Mouse (Mus musculus) adrenal gland, adult 2 months (tissue): ENCODE results near the gene B4galnt3. TPM values are rescaled to one million over a fixed set of nuclear protein-coding genes. Genes with fewer than 3 reads are reported as not detected.

ENCODE experiments used
- DNase-seq: peaks from one replicate; pipeline ENCODE4 v3.0.0; 2021
- polyA plus RNA-seq: library from polyadenylated mRNA; depleted of rRNA; stranded (reverse); fragments of >200 nt; gene quantifications from 2 replicates; pipeline ENCODE4 v1.2.3, GENCODE M21; 2012
- total RNA-seq, 2 experiments: library from RNA; stranded (reverse); gene quantifications; 2 replicates each; pipeline ENCODE4 v1.2.3; 2021

B4galnt3 gene
- total and polyA plus RNA-seq, 3 experiments = 4.7 to 12.6 (median 5.6) TPM

GRCm38 (mm10) chr6:120185756-120186155 is 108.6 kb downstream of the B4galnt3 start:
- no peak for DNase-seq

- no peak for DNase-seq
Observed at GRCm38 (mm10) chr6:120185012-120185730, 109.2 kb downstream of the B4galnt3 start.

GRCm38 (mm10) chr6:120183771-120184170 is 110.6 kb downstream of the B4galnt3 start:
- DNase-seq = no peak

GRCm38 (mm10) chr6:120182160-120182559 is 112.2 kb downstream of the B4galnt3 start:
- no peak for DNase-seq

- no peak for DNase-seq
Observed at GRCm38 (mm10) chr6:120180492-120180891, 113.9 kb downstream of the B4galnt3 start.

GRCm38 (mm10) chr6:120179756-120180206 is 114.6 kb downstream of the B4galnt3 start:
- no peak for DNase-seq

GRCm38 (mm10) chr6:120179044-120179755 is 115.2 kb downstream of the B4galnt3 start:
- DNase-seq = no peak

GRCm38 (mm10) chr6:120175650-120176049 is 118.7 kb downstream of the B4galnt3 start:
- no peak for DNase-seq

GRCm38 (mm10) chr6:120174602-120175115 is 119.7 kb downstream of the B4galnt3 start:
- DNase-seq = no peak

- DNase-seq = no peak
Observed at GRCm38 (mm10) chr6:120174028-120174601, 120.2 kb downstream of the B4galnt3 start.

GRCm38 (mm10) chr6:120172294-120173017 is 121.9 kb downstream of the B4galnt3 start:
- DNase-seq = no peak

GRCm38 (mm10) chr6:120167574-120167973 is 126.8 kb downstream of the B4galnt3 start:
- no peak for DNase-seq

GRCm38 (mm10) chr6:120164765-120165164 is 129.6 kb downstream of the B4galnt3 start:
- no peak for DNase-seq

- DNase-seq = no peak
Observed at GRCm38 (mm10) chr6:120162928-120163327, 131.4 kb downstream of the B4galnt3 start.

- peak; percentile 38 for DNase-seq
Observed at GRCm38 (mm10) chr6:120159133-120159901, 135.0 kb downstream of the B4galnt3 start.

GRCm38 (mm10) chr6:120157479-120157878 is 136.9 kb downstream of the B4galnt3 start:
- DNase-seq = no peak

- DNase-seq = no peak
Observed at GRCm38 (mm10) chr6:120155510-120155909, 138.8 kb downstream of the B4galnt3 start.

GRCm38 (mm10) chr6:120154526-120155309 is 139.6 kb downstream of the B4galnt3 start:
- DNase-seq = no peak
